Mouse (Mus musculus) forebrain, embryonic 12.5 days (tissue): Measurements from ENCODE around the gene Olfr112. TPM values are rescaled to one million over a fixed set of nuclear protein-coding genes. Genes with fewer than 3 reads are reported as not detected.
"Not testable (repeated sequence)": the region's sequence is repeated elsewhere in the genome, so short reads cannot be mapped to it uniquely, and the experiment has no call there.

Experiments used
- ATAC-seq: fragments of 200-750 bp; cut with Nextera tagmentation; 2 replicates; pipeline ENCODE4 v1.8.0; 2017; ENCODE audit warnings: moderate TSS enrichment; ENCODE audit not compliant: low FRiP score
- H3K27ac ChIP-seq: fragments of 300-500 bp; sonication (generic); 2 replicates; pipeline ENCODE4 v1.5.1; 2016; ENCODE audit warnings: mild to moderate bottlenecking
- H3K27me3 ChIP-seq: fragments of 300-500 bp; sonication (generic); 2 replicates; pipeline ENCODE4 v1.6.1; 2016; ENCODE audit warnings: mild to moderate bottlenecking
- H3K36me3 ChIP-seq: fragments of 300-500 bp; sonication (generic); replicated peaks from 2 replicates; pipeline ENCODE4 v1.6.1; 2016; ENCODE audit warnings: mild to moderate bottlenecking
- H3K4me1 ChIP-seq: fragments of 300-500 bp; sonication (generic); 2 replicates; pipeline ENCODE4 v1.6.1; 2016
- H3K4me2 ChIP-seq: fragments of 300-500 bp; sonication (generic); 2 replicates; pipeline ENCODE4 v1.6.1; 2016; ENCODE audit warnings: mild to moderate bottlenecking, moderate library complexity
- H3K4me3 ChIP-seq: fragments of 300-500 bp; sonication (generic); replicated peaks from 2 replicates; pipeline ENCODE4 v1.5.1; 2016; ENCODE audit warnings: mild to moderate bottlenecking
- H3K9ac ChIP-seq: fragments of 300-500 bp; sonication (generic); 2 replicates; pipeline ENCODE4 v1.6.1; 2016; ENCODE audit warnings: mild to moderate bottlenecking
- H3K9me3 ChIP-seq: fragments of 300-500 bp; sonication (generic); 2 replicates; pipeline ENCODE4 v1.6.1; 2016
- WGBS: fragments of 180-500 bp; shearing (Covaris S2); methylation state at CpG from one replicate; pipeline ENCODE4 v1.1.7; 2016; 5-methylcytosine and 5-hydroxymethylcytosine counted together
- polyA plus RNA-seq: library from polyadenylated mRNA; unstranded; fragments of >200 nt; fragmentation: Nextera tagmentation; extraction: Ambion mirVana; gene quantifications from 2 replicates; pipeline ENCODE4 v1.2.1, GENCODE M21; 2016

The Olfr112 gene
- not detected in 2 replicates for polyA plus RNA-seq

DNA sequence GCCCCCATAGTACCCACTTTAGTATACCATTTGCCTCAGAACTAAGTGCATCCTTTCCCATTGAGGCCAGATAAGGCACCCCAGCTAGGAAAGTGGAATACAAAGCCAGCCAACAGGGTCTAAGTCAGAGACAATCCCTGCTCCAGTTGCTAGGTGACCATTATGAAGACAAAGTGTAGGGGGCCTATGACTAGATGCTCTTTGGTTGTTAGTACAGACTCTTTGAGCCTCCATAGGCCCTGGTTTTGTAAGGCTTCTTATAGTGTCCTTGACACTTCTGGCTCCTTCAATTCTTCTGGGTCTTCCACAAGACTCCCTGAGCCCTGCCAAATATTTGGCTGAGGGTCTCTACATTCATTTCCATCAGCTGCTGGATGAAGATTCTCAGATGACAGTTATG lies at the start of gene Olfr112:
Gene Olfr112, minus strand, starts transcription at position 101 of the 400 bp plus-strand sequence.
- no peak for ATAC-seq

GRCm38 (mm10) chr17:37592643-37593042 lies 23.4 kb upstream of the Olfr112 start, which contains the start of gene Olfr114:
Gene Olfr114, minus strand, starts transcription at chr17:37592743.
- H3K27ac ChIP-seq: no peak within 1 kb of the TSS

More for the DNA sequence above, at the start of gene Olfr112:
- Histone ChIP-seq H3K4me3 (no peak within 1 kb of the TSS), H3K9ac (no peak within 1 kb of the TSS), H3K27me3 (no peaks in the 10 kb centered on the region), H3K4me1 (no peaks in the 10 kb centered on the region), H3K4me2 (no peak within 1 kb of the TSS), H3K9me3 (no peaks in the 10 kb centered on the region), H3K27ac (no peak within 1 kb of the TSS), H3K36me3 (no peaks in the 10 kb centered on the region)

GRCm38 (mm10) chr17:37577563-37577962 lies 8.3 kb upstream of the Olfr112 start, which contains the start of gene Olfr113:
Gene Olfr113, minus strand, starts transcription at chr17:37577663.
- Histone ChIP-seq H3K27me3 (no peaks in the 10 kb centered on the region), H3K4me3 (no peak within 1 kb of the TSS), H3K36me3 (no peaks in the 10 kb centered on the region), H3K9me3 (no peaks in the 10 kb centered on the region), H3K4me2 (no peak within 1 kb of the TSS), H3K9ac (no peak within 1 kb of the TSS), H3K4me1 (no peaks in the 10 kb centered on the region), H3K27ac (no peak within 1 kb of the TSS)
- no peak for ATAC-seq

More at GRCm38 (mm10) chr17:37592643-37593042, 23.4 kb upstream of the Olfr112 start, which contains the start of gene Olfr114:
- no peak within 1 kb of the TSS for H3K9ac ChIP-seq
- no peak for ATAC-seq
- no peaks in the 10 kb centered on the region for H3K9me3 ChIP-seq
- no peak within 1 kb of the TSS for H3K4me3 ChIP-seq
- H3K4me2 ChIP-seq: no peak within 1 kb of the TSS
- H3K4me1 ChIP-seq: no peaks in the 10 kb centered on the region
- no peaks in the 10 kb centered on the region for H3K36me3 ChIP-seq
- H3K27me3 ChIP-seq: no peaks in the 10 kb centered on the region

GRCm38 (mm10) chr17:37558913-37559615 lies 10.2 kb downstream of the Olfr112 start:
- H3K4me3 ChIP-seq: no peak overlapping the region
- WGBS: 60% methylated on average over 1 of the region's 1 CpGs
- H3K9me3 ChIP-seq: no peaks in the 10 kb centered on the region
- no peaks in the 10 kb centered on the region for H3K27me3 ChIP-seq
- no peaks in the 10 kb centered on the region for H3K4me1 ChIP-seq
- ATAC-seq: no peak
- H3K9ac ChIP-seq: no peak overlapping the region
- no peak overlapping the region for H3K27ac ChIP-seq
- no peak overlapping the region for H3K4me2 ChIP-seq
- H3K36me3 ChIP-seq: no peaks in the 10 kb centered on the region

DNA sequence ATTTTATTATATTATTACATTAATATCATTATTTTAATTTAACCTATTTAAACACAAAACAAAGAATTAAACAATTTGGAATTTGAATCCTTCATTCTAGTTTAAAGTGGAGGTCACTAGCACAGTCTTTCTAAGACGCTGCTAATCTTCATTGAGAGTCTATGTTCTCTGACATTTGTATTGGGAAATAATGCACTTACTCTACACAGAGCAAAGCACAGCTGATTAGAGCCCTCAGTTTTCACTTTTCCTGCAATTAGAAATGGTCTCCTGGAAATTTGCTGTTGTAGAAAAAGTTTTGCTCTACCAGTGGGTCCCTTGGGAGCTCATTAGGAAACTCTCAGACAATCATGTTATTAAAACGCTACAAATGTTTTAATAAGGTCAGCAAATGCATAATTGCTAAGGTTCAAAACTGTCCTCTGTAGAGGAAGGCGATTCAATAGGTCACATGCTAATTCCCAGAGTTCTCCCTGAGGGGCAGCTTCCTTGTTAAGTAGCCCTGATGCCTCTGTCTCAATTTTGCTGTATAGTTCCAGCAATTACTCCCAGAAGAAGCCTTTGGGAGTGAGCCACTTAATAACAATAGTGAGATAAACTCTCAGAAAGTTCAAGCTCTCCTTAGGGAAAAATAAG lies 25.3 kb downstream of the Olfr112 start:
- no peaks in the 10 kb centered on the region for H3K36me3 ChIP-seq
- 57% methylated on average over 3 of the region's 3 CpGs for WGBS

GRCm38 (mm10) chr17:37541454-37542119 lies 27.7 kb downstream of the Olfr112 start:
- no peak for ATAC-seq
- Histone ChIP-seq H3K36me3 (no peaks in the 10 kb centered on the region), H3K4me2 (no peak overlapping the region), H3K9me3 (no peaks in the 10 kb centered on the region), H3K9ac (no peak overlapping the region), H3K27ac (no peak overlapping the region), H3K4me1 (no peaks in the 10 kb centered on the region), H3K4me3 (no peak overlapping the region), H3K27me3 (no peaks in the 10 kb centered on the region)
- 66% methylated on average over 4 of the region's 4 CpGs for WGBS

More for the DNA sequence above, 25.3 kb downstream of the Olfr112 start:
- Histone ChIP-seq H3K9me3 (no peaks in the 10 kb centered on the region), H3K27me3 (no peaks in the 10 kb centered on the region), H3K4me2 (no peak overlapping the region), H3K4me1 (no peaks in the 10 kb centered on the region), H3K27ac (no peak overlapping the region), H3K9ac (no peak overlapping the region), H3K4me3 (no peak overlapping the region)
- no peak for ATAC-seq

DNA sequence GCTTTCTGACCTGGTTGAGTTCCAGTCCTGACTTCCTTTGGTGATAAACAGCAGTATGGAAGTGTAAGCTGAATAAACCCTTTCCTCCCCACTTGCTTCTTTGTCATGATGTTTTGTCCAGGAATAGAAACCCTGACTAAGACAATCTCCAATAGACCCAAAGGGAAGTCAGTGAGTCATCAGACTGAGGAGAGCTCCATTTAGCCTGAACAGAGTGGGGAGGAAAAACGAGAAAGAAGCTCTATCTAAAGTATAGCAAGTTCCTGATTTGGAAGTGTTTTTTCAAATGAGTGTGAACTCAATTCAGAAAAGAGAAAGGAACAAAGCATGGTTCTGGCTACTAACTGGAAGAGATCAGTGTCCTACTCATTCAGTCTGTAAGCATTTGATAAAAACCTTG lies 30.8 kb downstream of the Olfr112 start:
- not testable (repeated sequence) for H3K9me3 ChIP-seq, H3K4me3 ChIP-seq, H3K4me1 ChIP-seq, H3K27me3 ChIP-seq, H3K4me2 ChIP-seq, ATAC-seq, H3K36me3 ChIP-seq, H3K9ac ChIP-seq, H3K27ac ChIP-seq
- 48% methylated on average over 1 of the region's 1 CpGs for WGBS

- Histone ChIP-seq H3K4me1 (no peaks in the 10 kb centered on the region), H3K27ac (no peak overlapping the region), H3K36me3 (no peaks in the 10 kb centered on the region), H3K27me3 (no peaks in the 10 kb centered on the region), H3K4me3 (no peak overlapping the region), H3K9ac (no peak overlapping the region), H3K9me3 (no peaks in the 10 kb centered on the region), H3K4me2 (no peak overlapping the region)
- ATAC-seq: no peak
Observed at GRCm38 (mm10) chr17:37535173-37535572, 34.1 kb downstream of the Olfr112 start.

DNA sequence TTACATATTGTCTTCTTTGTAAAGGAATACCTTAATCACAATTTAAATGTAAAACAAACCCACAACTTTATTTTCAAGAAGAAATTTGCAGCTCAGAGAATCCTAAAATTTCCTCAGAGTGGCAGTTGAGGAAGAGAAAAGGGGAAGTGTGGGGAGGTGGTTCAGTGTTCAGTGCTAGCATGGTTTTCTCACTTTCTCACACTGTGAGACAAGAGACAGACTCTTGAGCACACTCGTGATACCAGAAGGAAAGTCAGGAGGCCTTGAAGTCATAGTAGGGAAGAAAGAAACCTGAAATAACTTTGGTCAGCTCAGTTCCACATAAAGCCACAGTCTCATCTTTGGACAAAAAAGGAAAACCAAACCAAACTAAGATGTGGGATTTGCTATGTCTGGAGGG lies 43.8 kb downstream of the Olfr112 start:
- ATAC-seq, H3K4me3 ChIP-seq, H3K4me2 ChIP-seq, H3K9me3 ChIP-seq, H3K9ac ChIP-seq, H3K4me1 ChIP-seq, H3K36me3 ChIP-seq, H3K27ac ChIP-seq, H3K27me3 ChIP-seq: not testable (repeated sequence)
- WGBS: 85% methylated on average over 1 of the region's 1 CpGs

GRCm38 (mm10) chr17:37524612-37525011 lies 44.6 kb downstream of the Olfr112 start:
- not testable (repeated sequence) for ATAC-seq, H3K4me3 ChIP-seq, H3K4me1 ChIP-seq, H3K9me3 ChIP-seq, H3K36me3 ChIP-seq, H3K27ac ChIP-seq, H3K9ac ChIP-seq, H3K4me2 ChIP-seq, H3K27me3 ChIP-seq
